Mouse (Mus musculus) v-Abl transformed pro-B cells (cell line): ENCODE measurements around the gene Hcn3.

Source experiments
- in situ Hi-C, 2 experiments: fragments of 400-800 bp; cut with MboI; formaldehyde crosslinking; loops; one replicate each; pipeline ENCODE4 v1.15.1; 2025; ENCODE audit not compliant: unreplicated experiment in 2 of 2

The Hcn3 gene

DNA sequence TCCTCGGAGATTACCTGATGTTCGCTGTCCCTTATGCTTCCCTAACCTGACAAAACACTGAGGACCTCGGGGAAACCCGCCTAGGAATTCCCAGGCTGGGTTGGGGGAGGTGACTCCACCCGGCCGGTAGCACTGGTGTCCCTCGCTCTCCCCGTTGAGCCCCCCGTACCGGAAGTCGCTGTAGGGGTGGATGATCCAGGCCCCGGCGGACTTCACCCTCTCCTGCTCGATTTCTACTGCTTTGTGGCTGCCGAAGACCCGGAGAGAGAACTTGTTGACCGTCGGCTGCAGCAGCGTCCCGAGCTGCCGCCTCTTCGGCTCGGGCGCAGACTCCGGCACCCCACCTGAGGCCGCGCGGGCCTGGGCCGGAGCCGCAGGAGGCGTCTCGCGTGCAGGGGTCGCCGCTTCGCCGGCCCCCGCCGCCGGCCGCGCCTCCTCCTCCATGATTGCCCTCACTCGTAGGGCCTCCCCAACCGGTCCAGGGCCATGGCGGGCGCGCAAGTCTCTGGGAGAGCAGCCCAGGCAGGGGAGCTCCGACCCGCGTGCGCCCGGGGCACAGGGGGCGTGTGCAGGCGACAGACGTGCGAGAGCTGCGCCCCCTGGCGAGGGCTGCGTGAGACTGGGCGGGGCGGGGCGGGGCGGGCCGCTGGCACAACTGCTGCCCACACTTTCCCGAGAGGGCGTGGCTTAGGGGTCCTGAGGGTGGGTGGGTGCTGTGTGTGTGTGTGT lies at the start of gene Hcn3:
Gene Hcn3, minus strand, starts transcription at position 581 of the 729 bp plus-strand sequence.
- in situ Hi-C loops = loop anchor here (5.0 kb wide), 3 partner anchors 38 to 67 kb away; partner anchors contain the start of gene Rusc1 (in 2 of the 2)

GRCm38 (mm10) chr3:89209731-89210130 lies 49.7 kb upstream of the Hcn3 start:
- in situ Hi-C loops = loop anchor here (5.0 to 25.0 kb wide), 2 partner anchors 47 to 522 kb away; partner anchors contain the start of genes Clk2 (in 1 of the 2), Hcn3 (in 1 of the 2) and Khdc4 (in 1 of the 2)

GRCm38 (mm10) chr3:89208736-89209135 lies 48.7 kb upstream of the Hcn3 start:
- in situ Hi-C loops = loop anchor here (5.0 to 25.0 kb wide), 2 partner anchors 46 to 521 kb away; partner anchors contain the start of genes Clk2 (in 1 of the 2), Hcn3 (in 1 of the 2) and Khdc4 (in 1 of the 2)

DNA sequence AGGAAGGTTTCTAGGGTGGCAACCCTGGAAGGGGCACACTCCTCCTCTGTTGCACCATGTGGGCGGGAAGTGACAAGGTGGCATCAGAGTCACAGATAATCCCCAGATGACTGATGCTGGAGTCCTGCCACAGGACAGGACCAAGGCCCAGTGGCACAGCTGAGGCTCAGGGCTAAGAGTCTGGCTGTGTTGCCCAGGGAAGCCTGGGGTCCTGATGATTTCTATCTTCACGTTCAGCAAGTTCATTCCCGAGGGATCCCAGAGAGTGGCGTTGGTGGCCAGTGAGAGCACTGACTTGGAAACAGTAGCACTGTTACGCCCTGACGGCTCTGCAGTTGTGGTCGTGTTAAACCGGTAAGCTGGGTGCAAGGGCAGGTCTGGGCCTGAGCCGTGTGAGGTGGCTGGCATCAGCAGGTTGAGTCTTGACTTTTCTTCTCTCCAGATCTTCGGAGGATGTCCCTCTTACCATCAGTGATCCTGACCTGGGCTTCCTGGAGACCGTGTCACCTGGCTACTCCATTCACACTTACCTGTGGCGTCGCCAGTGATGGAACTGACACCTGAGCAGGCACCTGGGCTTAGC lies 48.2 kb upstream of the Hcn3 start:
- in situ Hi-C loops = loop anchor here (5.0 to 25.0 kb wide), 2 partner anchors 46 to 521 kb away; partner anchors contain the start of genes Clk2 (in 1 of the 2), Hcn3 (in 1 of the 2) and Khdc4 (in 1 of the 2)

GRCm38 (mm10) chr3:89206695-89207094 lies 46.7 kb upstream of the Hcn3 start:
- in situ Hi-C loops = loop anchor here (5.0 to 25.0 kb wide), 2 partner anchors 44 to 519 kb away; partner anchors contain the start of genes Clk2 (in 1 of the 2), Hcn3 (in 1 of the 2) and Khdc4 (in 1 of the 2)

GRCm38 (mm10) chr3:89206079-89206478 lies 46.1 kb upstream of the Hcn3 start:
- in situ Hi-C loops = loop anchor here (5.0 to 25.0 kb wide), 2 partner anchors 44 to 519 kb away; partner anchors contain the start of genes Clk2 (in 1 of the 2), Hcn3 (in 1 of the 2) and Khdc4 (in 1 of the 2)

- in situ Hi-C loops = loop anchor here in 1 of 2 experiments (25.0 kb wide), 1 partner anchor 516 kb away; the partner anchor contains the start of gene Khdc4
Measured at GRCm38 (mm10) chr3:89203142-89203514, 43.1 kb upstream of the Hcn3 start.

DNA sequence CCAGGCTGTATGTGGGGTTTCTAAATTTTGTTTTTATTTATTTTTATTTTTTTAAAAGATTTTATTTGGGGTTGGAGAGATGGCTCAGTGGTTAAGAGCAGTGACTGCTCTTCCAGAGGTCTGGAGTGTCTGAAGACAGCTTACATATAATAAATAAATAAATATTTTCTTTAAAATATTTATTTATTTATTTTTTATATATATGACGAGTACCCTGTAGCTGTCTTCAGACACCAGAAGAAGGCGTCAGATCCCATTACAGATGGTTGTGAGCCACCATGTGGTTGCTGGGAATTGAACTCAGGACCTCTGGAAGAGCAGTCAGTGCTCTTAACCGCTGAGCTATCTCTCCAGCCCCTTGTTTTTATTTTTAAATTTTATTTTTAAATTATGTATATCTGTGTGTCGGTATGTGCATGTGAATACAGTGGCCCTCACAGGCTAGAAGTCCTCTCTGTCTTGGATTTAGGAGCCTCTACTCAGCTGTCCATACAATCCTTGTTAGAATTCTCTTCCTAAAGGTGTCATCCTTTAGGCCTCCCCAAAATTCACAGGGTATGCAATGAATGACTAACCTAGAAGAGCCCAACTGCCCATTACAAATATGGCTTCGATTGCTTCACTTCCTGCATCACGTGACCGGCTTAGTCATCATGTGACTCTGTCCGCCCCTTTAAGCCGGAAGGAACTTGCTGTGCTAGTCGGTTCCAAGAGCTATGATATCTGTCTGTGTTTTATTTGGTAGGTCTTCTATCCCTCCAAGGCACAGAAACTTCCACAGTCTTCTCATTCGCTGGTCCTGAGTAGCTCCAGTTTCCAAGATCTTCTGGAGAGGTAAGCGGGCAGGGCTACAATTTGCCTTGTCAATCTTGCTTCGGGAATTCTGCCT lies 42.5 kb upstream of the Hcn3 start, which contains the start of gene Gba:
Gene Gba, plus strand, starts transcription at position 676 of the 889 bp plus-strand sequence.
- in situ Hi-C loops = loop anchor here in 1 of 2 experiments (25.0 kb wide), 1 partner anchor 515 kb away; the partner anchor contains the start of gene Khdc4

DNA sequence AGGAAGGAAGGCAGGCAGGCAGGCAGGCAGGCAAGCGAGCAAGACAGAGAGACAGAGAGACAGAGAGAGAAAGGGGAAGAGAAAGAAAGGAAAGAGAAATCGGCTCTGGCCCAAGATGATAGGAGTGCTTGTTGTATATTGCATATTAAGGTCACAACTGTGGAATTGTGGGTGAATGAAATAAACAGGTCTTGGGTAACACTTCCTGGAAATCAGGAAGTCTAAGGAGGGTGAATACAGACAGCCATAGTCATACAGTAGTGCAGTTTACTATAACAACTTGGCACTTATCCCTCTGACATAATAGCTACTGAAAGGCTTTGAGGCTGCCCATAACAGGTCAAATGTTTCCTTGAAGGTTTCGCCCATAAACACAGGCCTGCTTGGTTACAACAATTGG lies 39.8 kb upstream of the Hcn3 start:
- in situ Hi-C loops = loop anchor here in 1 of 2 experiments (5.0 to 25.0 kb wide), 3 partner anchors 38 to 513 kb away; partner anchors contain the start of genes Clk2, Hcn3 and Khdc4

DNA sequence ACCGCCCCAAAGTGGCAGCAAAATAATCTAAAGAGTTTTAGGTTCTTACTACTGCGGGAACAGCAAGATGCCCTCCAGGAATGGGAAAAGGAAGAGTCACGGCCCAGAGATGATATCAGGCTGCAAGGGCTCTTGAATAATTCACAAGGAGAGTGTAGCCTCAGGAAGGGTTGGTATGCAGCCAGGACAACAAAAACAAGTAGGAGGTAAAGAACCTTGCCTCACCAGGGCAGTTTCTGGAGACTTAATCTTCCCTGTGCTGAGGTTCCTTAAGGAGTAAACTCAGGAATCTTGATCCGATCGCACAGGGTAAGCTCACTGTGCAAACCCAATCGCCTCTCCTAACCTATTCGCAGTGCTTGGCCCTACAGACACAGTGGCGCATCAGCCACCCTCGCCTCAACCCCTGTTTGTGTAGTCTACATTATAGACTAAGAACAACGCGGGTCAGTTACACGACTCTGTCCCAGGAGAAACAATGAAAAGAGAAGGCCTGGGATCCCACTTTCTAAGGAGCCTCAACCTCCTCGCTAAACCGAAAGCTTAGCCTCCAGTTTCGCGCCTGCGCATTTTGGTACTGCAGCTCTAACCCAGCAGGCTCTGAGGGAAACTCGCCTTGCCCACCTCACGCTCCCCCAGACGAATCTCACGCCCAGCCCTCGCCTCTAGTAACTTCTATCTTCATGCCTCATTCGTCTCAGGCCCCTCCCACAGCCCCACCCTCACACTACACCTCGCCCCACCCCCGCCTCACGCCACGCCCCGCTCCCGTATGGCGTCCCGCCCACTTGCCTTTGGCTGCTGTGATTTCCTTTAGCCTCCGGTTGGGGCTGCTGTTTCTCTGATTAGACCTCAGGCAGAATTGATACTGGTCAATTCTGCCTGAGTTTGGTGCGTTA lies 36.2 kb upstream of the Hcn3 start:
- in situ Hi-C loops = loop anchor here in 1 of 2 experiments (5.0 to 10.0 kb wide), 2 partner anchors 34 to 251 kb away; partner anchors contain the start of genes Clk2 and Hcn3

GRCm38 (mm10) chr3:89193853-89194252 lies 33.9 kb upstream of the Hcn3 start:
- in situ Hi-C loops = loop anchor here in 1 of 2 experiments (10.0 kb wide), 1 partner anchor 249 kb away; no protein-coding TSS in a partner anchor

DNA sequence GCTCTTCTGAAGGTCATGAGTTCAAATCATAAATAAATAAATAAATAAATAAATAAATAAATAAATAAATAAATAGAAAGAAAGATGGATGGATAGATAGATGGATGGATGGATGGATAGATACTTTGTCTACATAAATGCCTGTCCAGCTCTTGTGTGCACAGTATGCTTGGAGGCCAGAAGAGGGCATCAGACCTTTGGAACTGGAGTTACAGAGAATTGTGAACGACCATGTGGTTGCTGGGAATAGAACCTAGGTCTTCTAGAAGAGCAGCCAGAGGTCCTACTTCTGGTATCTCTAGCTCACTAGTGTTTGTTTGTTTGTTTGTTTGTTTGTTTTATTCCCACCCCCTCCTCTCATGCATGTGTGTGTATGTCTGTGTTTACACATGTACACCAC lies 33.4 kb upstream of the Hcn3 start:
- in situ Hi-C loops = loop anchor here in 1 of 2 experiments (10.0 kb wide), 1 partner anchor 249 kb away; no protein-coding TSS in a partner anchor

DNA sequence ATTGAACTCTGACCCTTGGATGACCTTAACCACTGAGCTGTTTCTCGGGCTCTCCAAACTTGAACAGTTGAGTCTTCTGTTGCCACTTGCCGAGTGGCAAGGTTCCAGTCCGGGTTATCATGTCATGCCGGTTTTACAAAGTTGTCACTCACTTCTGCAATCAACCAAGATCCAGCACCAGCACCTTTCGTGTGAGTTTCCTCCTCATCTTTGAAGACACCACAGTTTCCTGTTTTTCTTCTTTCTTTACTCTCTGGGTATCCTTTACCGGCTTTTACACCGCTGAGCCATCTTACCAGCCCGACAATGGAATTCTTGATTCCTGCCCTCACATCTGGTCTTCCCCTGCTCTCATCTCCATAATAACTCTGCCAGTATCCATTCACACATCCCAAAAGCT lies 30.4 kb upstream of the Hcn3 start:
- in situ Hi-C loops = loop anchor here in 1 of 2 experiments (10.0 kb wide), 1 partner anchor 246 kb away; no protein-coding TSS in a partner anchor

DNA sequence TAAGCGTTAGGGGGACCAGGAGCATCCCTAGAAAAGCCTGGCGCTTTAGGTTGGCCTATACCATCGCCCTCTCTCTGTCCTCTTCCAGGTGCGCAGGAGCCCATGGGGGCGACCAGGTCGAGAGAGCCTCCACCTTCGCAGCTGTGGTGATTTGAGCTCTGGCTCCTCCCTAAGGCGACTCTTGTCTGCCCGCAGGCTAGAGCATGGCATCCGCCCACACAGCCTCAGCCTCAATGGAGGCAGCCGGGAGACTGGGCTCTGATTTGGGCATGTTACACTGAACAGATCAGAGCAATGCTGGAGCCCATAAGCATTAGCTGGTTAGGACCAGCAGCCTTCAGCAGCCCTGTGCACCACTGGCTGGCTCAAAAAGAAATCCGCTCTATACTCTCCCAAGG lies 28.5 kb upstream of the Hcn3 start:
- in situ Hi-C loops = no loop called here

DNA sequence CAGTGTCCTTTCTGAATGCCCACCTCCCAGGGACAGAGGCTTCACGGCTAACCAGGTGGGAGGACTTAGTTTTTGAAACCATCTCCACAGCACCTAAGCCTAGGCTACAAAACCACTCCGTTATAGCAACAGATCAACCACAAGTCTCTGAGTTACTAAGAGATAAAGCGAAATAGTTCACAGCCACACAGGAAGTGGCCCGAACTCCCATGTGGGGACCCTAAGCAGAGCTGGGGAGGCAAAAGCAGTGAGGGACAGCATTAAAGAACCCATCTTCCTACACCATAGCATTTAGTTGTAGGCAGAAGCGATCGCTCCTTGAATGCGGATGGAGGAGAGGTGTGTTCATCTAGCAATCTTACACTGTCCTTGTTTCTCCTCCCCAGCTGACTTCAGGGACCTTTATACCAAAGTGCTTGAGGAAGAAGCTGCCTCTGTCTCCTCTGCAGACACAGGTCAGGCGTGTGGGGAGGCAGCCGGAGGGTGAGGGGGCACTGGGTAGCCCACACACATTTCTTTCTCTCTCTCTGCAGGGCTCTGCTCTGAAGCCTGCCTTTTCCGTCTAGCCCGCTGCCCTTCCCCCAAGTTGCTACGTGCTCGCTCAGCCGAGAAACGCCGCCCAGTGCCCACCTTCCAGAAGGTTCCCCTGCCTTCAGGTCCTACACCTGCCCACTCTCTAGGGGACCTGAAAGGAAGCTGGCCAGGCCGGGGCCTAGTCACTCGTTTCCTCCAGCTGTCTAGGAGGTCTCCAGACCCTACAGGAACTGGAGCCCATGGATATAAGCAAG lies 27.9 kb upstream of the Hcn3 start:
- in situ Hi-C loops = no loop called here

DNA sequence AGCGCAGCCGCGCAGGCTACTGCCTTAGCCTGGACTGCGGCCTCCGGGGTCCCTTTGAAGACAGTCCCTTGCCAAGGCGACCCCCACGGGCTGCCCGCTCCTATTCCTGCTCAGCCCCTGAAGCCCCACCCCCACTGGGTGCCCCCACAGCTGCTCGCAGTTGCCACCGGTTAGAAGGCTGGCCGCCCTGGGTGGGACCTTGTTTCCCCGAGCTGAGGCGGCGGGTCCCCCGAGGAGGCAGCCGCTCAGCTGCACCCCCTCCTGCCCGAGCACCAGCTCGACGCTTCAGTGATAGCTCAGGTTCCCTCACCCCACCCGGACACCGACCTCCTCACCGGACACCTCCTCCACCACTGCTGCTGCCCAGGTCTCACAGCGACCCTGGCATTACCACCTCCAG lies 27.2 kb upstream of the Hcn3 start:
- in situ Hi-C loops = no loop called here

- in situ Hi-C loops = no loop called here
Measured at GRCm38 (mm10) chr3:89183959-89184315, 23.9 kb upstream of the Hcn3 start.
